Mouse (Mus musculus): ENCODE measurements around the gene Gm45208. TPM values are rescaled to one million over a fixed set of nuclear protein-coding genes. Genes with fewer than 3 reads are reported as not detected.
A peak's percentile ranks its signal among the peaks of the same experiment; 100 is the strongest.

Gene Gm45208
- polyA plus RNA-seq, 1 experiment from 2014 or later, result 0.59 TPM

GRCm38 (mm10) chrX:7765281-7765670 is 43.2 kb downstream of the Gm45208 start:
- peaks cover 19% of the 10 kb centered on the region; the same call in 1 of the 2 replicates for H3K36me3 ChIP-seq (ENCODE audit: insufficient read depth, low read length)
- H3K9me3 ChIP-seq (ENCODE audit: low read length), result no peaks in the 10 kb centered on the region
- peaks cover 22% of the 10 kb centered on the region for H3K4me1 ChIP-seq (ENCODE audit: insufficient read depth, low read length)
- WGBS, result 25% methylated on average over 13 of the region's 13 CpGs
- H3K4me2 ChIP-seq (replicated peaks; ENCODE audit: low read depth, low read length), result peak overlapping the region; percentile 63
- ATAC-seq (ENCODE audit: low FRiP score, low TSS enrichment), result no peak
- H3K9ac ChIP-seq (replicated peaks; ENCODE audit: low read length), result peak overlapping the region; percentile 38; the same call in 1 of the 2 replicates
- H3K4me3 ChIP-seq (ENCODE audit: low read length), result peak overlapping the region; percentile 67
- no peaks in the 10 kb centered on the region for H3K27me3 ChIP-seq (ENCODE audit: insufficient read depth, low read length)
- peak overlapping the region; percentile 36; the same call in 1 of the 2 replicates for H3K27ac ChIP-seq (ENCODE audit: low read length)

GRCm38 (mm10) chrX:7765764-7766163 is 43.7 kb downstream of the Gm45208 start:
- 18% methylated on average over 11 of the region's 11 CpGs for WGBS
- no peaks in the 10 kb centered on the region for H3K9me3 ChIP-seq (ENCODE audit: low read length)
- peaks cover 21% of the 10 kb centered on the region; the same call in 1 of the 2 replicates for H3K36me3 ChIP-seq (ENCODE audit: insufficient read depth, low read length)
- H3K9ac ChIP-seq (replicated peaks; ENCODE audit: low read length), result peak overlapping the region; percentile 38; the same call in 1 of the 2 replicates
- H3K4me1 ChIP-seq (ENCODE audit: insufficient read depth, low read length), result peaks cover 22% of the 10 kb centered on the region
- peak overlapping the region; percentile 63 for H3K4me2 ChIP-seq (replicated peaks; ENCODE audit: low read depth, low read length)
- peak; percentile 65 for ATAC-seq (ENCODE audit: low FRiP score, low TSS enrichment)
- H3K27ac ChIP-seq (ENCODE audit: low read length), result peak overlapping the region; percentile 36; the same call in 1 of the 2 replicates
- H3K27me3 ChIP-seq (ENCODE audit: insufficient read depth, low read length), result no peaks in the 10 kb centered on the region
- H3K4me3 ChIP-seq (ENCODE audit: low read length), result peak overlapping the region; percentile 67

GRCm38 (mm10) chrX:7769302-7770017 is 47.4 kb downstream of the Gm45208 start:
- Histone ChIP-seq H3K27me3 (ENCODE audit: insufficient read depth, low read length) (no peaks in the 10 kb centered on the region), H3K4me2 (replicated peaks; ENCODE audit: low read depth, low read length) (no peak overlapping the region), H3K4me3 (ENCODE audit: low read length) (no peak overlapping the region), H3K9me3 (ENCODE audit: low read length) (no peaks in the 10 kb centered on the region), H3K36me3 (ENCODE audit: insufficient read depth, low read length) (peaks cover 38% of the 10 kb centered on the region), H3K9ac (replicated peaks; ENCODE audit: low read length) (no peak overlapping the region), H3K4me1 (ENCODE audit: insufficient read depth, low read length) (peaks cover 16% of the 10 kb centered on the region), H3K27ac (ENCODE audit: low read length) (no peak overlapping the region)
- 92% methylated on average over 7 of the region's 7 CpGs for WGBS
- no peak for ATAC-seq (ENCODE audit: low FRiP score, low TSS enrichment)

GRCm38 (mm10) chrX:7772766-7773165 is 50.7 kb downstream of the Gm45208 start:
- no peaks in the 10 kb centered on the region for H3K9me3 ChIP-seq (ENCODE audit: low read length)
- 52% methylated on average over 2 of the region's 2 CpGs for WGBS
- peaks cover 28% of the 10 kb centered on the region for H3K36me3 ChIP-seq (ENCODE audit: insufficient read depth, low read length)
- H3K27ac ChIP-seq (ENCODE audit: low read length), result no peak overlapping the region
- H3K9ac ChIP-seq (replicated peaks; ENCODE audit: low read length), result no peak overlapping the region
- no peak for ATAC-seq (ENCODE audit: low FRiP score, low TSS enrichment)
- H3K4me2 ChIP-seq (replicated peaks; ENCODE audit: low read depth, low read length), result no peak overlapping the region
- no peak overlapping the region for H3K4me3 ChIP-seq (ENCODE audit: low read length)
- no peaks in the 10 kb centered on the region for H3K4me1 ChIP-seq (ENCODE audit: insufficient read depth, low read length)
- H3K27me3 ChIP-seq (ENCODE audit: insufficient read depth, low read length), result no peaks in the 10 kb centered on the region

GRCm38 (mm10) chrX:7775501-7776205 is 53.6 kb downstream of the Gm45208 start:
- H3K27ac ChIP-seq (ENCODE audit: low read length), result no peak overlapping the region
- H3K4me2 ChIP-seq (replicated peaks; ENCODE audit: low read depth, low read length), result no peak overlapping the region
- H3K9ac ChIP-seq (replicated peaks; ENCODE audit: low read length), result no peak overlapping the region
- H3K4me1 ChIP-seq (ENCODE audit: insufficient read depth, low read length), result no peaks in the 10 kb centered on the region
- H3K4me3 ChIP-seq (ENCODE audit: low read length), result no peak overlapping the region
- peaks cover 18% of the 10 kb centered on the region for H3K36me3 ChIP-seq (ENCODE audit: insufficient read depth, low read length)
- H3K9me3 ChIP-seq (ENCODE audit: low read length), result no peaks in the 10 kb centered on the region
- ATAC-seq (ENCODE audit: low FRiP score, low TSS enrichment), result no peak
- no peaks in the 10 kb centered on the region for H3K27me3 ChIP-seq (ENCODE audit: insufficient read depth, low read length)
- WGBS, result 74% methylated on average over 9 of the region's 9 CpGs

GRCm38 (mm10) chrX:7776329-7777082 is 54.5 kb downstream of the Gm45208 start:
- Histone ChIP-seq H3K27me3 (ENCODE audit: insufficient read depth, low read length) (no peaks in the 10 kb centered on the region), H3K4me3 (ENCODE audit: low read length) (no peak overlapping the region), H3K9me3 (ENCODE audit: low read length) (no peaks in the 10 kb centered on the region), H3K4me2 (replicated peaks; ENCODE audit: low read depth, low read length) (no peak overlapping the region), H3K9ac (replicated peaks; ENCODE audit: low read length) (no peak overlapping the region), H3K4me1 (ENCODE audit: insufficient read depth, low read length) (no peaks in the 10 kb centered on the region), H3K27ac (ENCODE audit: low read length) (no peak overlapping the region), H3K36me3 (ENCODE audit: insufficient read depth, low read length) (peaks cover 14% of the 10 kb centered on the region; the same call in 1 of the 2 replicates)
- peak; percentile 71; the same call in 1 of the 2 replicates for ATAC-seq (ENCODE audit: low FRiP score, low TSS enrichment)
- 48% methylated on average over 8 of the region's 8 CpGs for WGBS

- WGBS, result 77% methylated on average over 7 of the region's 7 CpGs
- ATAC-seq (ENCODE audit: low FRiP score, low TSS enrichment), result no peak
Measured at GRCm38 (mm10) chrX:7778450-7779244, 56.6 kb downstream of the Gm45208 start.

GRCm38 (mm10) chrX:7779294-7779693 is 57.2 kb downstream of the Gm45208 start:
- Histone ChIP-seq H3K4me2 (replicated peaks; ENCODE audit: low read depth, low read length) (no peak overlapping the region), H3K36me3 (ENCODE audit: insufficient read depth, low read length) (0 out of 2 replicates have a peak, but pooled peaks cover under 1% of the 10 kb centered on the region), H3K4me3 (ENCODE audit: low read length) (no peak overlapping the region), H3K27me3 (ENCODE audit: insufficient read depth, low read length) (no peaks in the 10 kb centered on the region), H3K27ac (ENCODE audit: low read length) (no peak overlapping the region), H3K9me3 (ENCODE audit: low read length) (no peaks in the 10 kb centered on the region), H3K9ac (replicated peaks; ENCODE audit: low read length) (no peak overlapping the region), H3K4me1 (ENCODE audit: insufficient read depth, low read length) (no peaks in the 10 kb centered on the region)
- ATAC-seq (ENCODE audit: low FRiP score, low TSS enrichment), result no peak
- WGBS, result 20% methylated on average over 3 of the region's 3 CpGs

More at GRCm38 (mm10) chrX:7778450-7779244, 56.6 kb downstream of the Gm45208 start:
- Histone ChIP-seq H3K36me3 (ENCODE audit: insufficient read depth, low read length) (0 out of 2 replicates have a peak, but pooled peaks cover 7% of the 10 kb centered on the region), H3K27me3 (ENCODE audit: insufficient read depth, low read length) (no peaks in the 10 kb centered on the region), H3K4me2 (replicated peaks; ENCODE audit: low read depth, low read length) (no peak overlapping the region), H3K4me1 (ENCODE audit: insufficient read depth, low read length) (no peaks in the 10 kb centered on the region), H3K9me3 (ENCODE audit: low read length) (no peaks in the 10 kb centered on the region), H3K4me3 (ENCODE audit: low read length) (no peak overlapping the region), H3K27ac (ENCODE audit: low read length) (no peak overlapping the region), H3K9ac (replicated peaks; ENCODE audit: low read length) (no peak overlapping the region)

All from kidney, embryonic 16.5 days (tissue).